Mouse (Mus musculus) testis, adult 2 months (tissue): Measurements from ENCODE around the gene Cacna1c.

Experiments
- CTCF ChIP-seq: fragments of 200-500 bp; IDR thresholded peaks from 2 replicates; pipeline ENCODE4 v1.5.1; 2012; ENCODE audit warnings: low read depth, mild to moderate bottlenecking, inconsistent platforms, low read length, moderate library complexity; ENCODE audit not compliant: control insufficient read depth, insufficient read depth, insufficient replicate concordance
- POLR2A ChIP-seq: fragments of 200-500 bp; IDR thresholded peaks from 2 replicates; pipeline ENCODE4 v1.6.1; 2012; ENCODE audit warnings: low read depth, mild to moderate bottlenecking, inconsistent platforms, low read length, moderate library complexity; ENCODE audit not compliant: control insufficient read depth

- TF ChIP-seq CTCF (no peak), POLR2A (no peak)
Observed at GRCm38 (mm10) chr6:118889441-118889840, 306.8 kb downstream of the Cacna1c start.
